Mouse (Mus musculus) liver, embryonic 14.5 days (tissue): ENCODE data around the gene Rbm39.

Source experiments
- CTCF ChIP-seq: IDR thresholded peaks from 2 replicates; pipeline ENCODE4 v1.5.1; 2016; ENCODE audit warnings: antibody characterized with exemption, low read depth, control low read depth
- EP300 ChIP-seq: IDR thresholded peaks from 2 replicates; pipeline ENCODE4 v1.6.1; 2016; ENCODE audit warnings: antibody characterized with exemption, low read depth

- TF ChIP-seq CTCF (no peak), EP300 (no peak)
Measured at GRCm38 (mm10) chr2:156110627-156111357, 69.2 kb downstream of the Rbm39 start.
